Mouse (Mus musculus) erythroblast, embryonic 14.5 days (primary cell): ENCODE results near the gene Crygs.

ENCODE experiments used
- GATA1 ChIP-seq: IDR thresholded peaks from 2 replicates; pipeline ENCODE4 v1.6.1; 2012; ENCODE audit warnings: low read length, inconsistent platforms, mixed read lengths
- TAL1 ChIP-seq: IDR thresholded peaks from 3 replicates; pipeline ENCODE4 v1.6.1; 2012; ENCODE audit warnings: low read length, inconsistent platforms, mixed read lengths

DNA sequence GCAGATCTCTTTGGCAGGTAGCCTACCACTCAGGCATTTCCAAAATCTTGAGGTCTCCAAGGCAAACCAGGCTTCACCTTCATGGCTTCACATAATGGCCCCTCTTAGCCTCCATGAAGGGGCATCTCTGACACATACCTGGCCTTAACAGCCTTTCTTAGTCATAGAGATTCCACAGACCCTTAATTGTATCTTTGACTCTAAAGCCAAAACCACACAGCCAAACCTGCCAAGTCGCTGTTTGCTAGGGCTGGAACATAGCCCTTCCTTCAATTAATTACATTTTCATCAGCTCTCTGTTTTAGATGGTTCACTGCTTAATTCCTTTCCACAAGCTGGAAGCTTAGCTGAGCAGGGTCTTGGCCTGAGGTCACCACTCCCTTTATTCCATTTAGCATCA is 37.0 kb upstream of the Crygs start:
- no peak for TF ChIP-seq TAL1
- TF ChIP-seq GATA1, result no peak
